Mouse (Mus musculus): ENCODE data around the gene Actr10. TPM values are rescaled to one million over a fixed set of nuclear protein-coding genes. Genes with fewer than 3 reads are reported as not detected.

Actr10 gene
- polyA plus RNA-seq, 1 experiment = 82.0 TPM

- no peak for TF ChIP-seq POLR2A (IDR thresholded peaks at IDR 0.05; ENCODE audit: extremely low read depth, insufficient read depth, low read length)
- TF ChIP-seq CTCF (IDR thresholded peaks at IDR 0.05; ENCODE audit: extremely low read depth, insufficient read depth, low read length) = no peak
- no peak overlapping the region for H3K27ac ChIP-seq (ENCODE audit: insufficient read depth, low read length)
- peaks cover 2% of the 10 kb centered on the region; the same call in 1 of the 2 replicates for H3K4me1 ChIP-seq (ENCODE audit: control insufficient read depth, insufficient read depth, low read length)
- H3K4me3 ChIP-seq (ENCODE audit: insufficient read depth, low read length) = no peak overlapping the region
Observed at GRCm38 (mm10) chr12:71003760-71004426, 66.2 kb downstream of the Actr10 start.

- no peak for TF ChIP-seq POLR2A (IDR thresholded peaks at IDR 0.05; ENCODE audit: extremely low read depth, insufficient read depth, low read length)
- TF ChIP-seq CTCF (IDR thresholded peaks at IDR 0.05; ENCODE audit: extremely low read depth, insufficient read depth, low read length) = no peak
- Histone ChIP-seq H3K27ac (ENCODE audit: insufficient read depth, low read length) (no peak overlapping the region), H3K4me1 (ENCODE audit: control insufficient read depth, insufficient read depth, low read length) (no peaks in the 10 kb centered on the region), H3K4me3 (ENCODE audit: insufficient read depth, low read length) (no peak overlapping the region)
Observed at GRCm38 (mm10) chr12:71006141-71006540, 68.5 kb downstream of the Actr10 start.

- Histone ChIP-seq H3K4me1 (ENCODE audit: control insufficient read depth, insufficient read depth, low read length) (no peaks in the 10 kb centered on the region; the same call in 1 of the 2 replicates), H3K4me3 (ENCODE audit: insufficient read depth, low read length) (no peak overlapping the region), H3K27ac (ENCODE audit: insufficient read depth, low read length) (no peak overlapping the region)
- TF ChIP-seq POLR2A (IDR thresholded peaks at IDR 0.05; ENCODE audit: extremely low read depth, insufficient read depth, low read length) = no peak
- no peak for TF ChIP-seq CTCF (IDR thresholded peaks at IDR 0.05; ENCODE audit: extremely low read depth, insufficient read depth, low read length)
Observed at GRCm38 (mm10) chr12:71006901-71007300, 69.2 kb downstream of the Actr10 start.

- Histone ChIP-seq H3K4me1 (ENCODE audit: control insufficient read depth, insufficient read depth, low read length) (peaks cover 2% of the 10 kb centered on the region; the same call in 1 of the 2 replicates), H3K4me3 (ENCODE audit: insufficient read depth, low read length) (no peak overlapping the region), H3K27ac (ENCODE audit: insufficient read depth, low read length) (no peak overlapping the region)
- TF ChIP-seq CTCF (IDR thresholded peaks at IDR 0.05; ENCODE audit: extremely low read depth, insufficient read depth, low read length) (no peak), POLR2A (IDR thresholded peaks at IDR 0.05; ENCODE audit: extremely low read depth, insufficient read depth, low read length) (no peak)
Observed at GRCm38 (mm10) chr12:71009769-71010168, 72.1 kb downstream of the Actr10 start.

Other genes starting within 250 kb of the Actr10 start
- gene Frmd6, start 112.3 kb upstream of the Actr10 start, polyA plus RNA-seq (2012; rRNA removed) = 27.6 and 29.9 TPM in 2 replicates
- 175 and 184 TPM in 2 replicates for gene Psma3, start 36.8 kb downstream of the Actr10 start, polyA plus RNA-seq (2012; rRNA removed)
- gene Arid4a, start 78.1 kb downstream of the Actr10 start, polyA plus RNA-seq (2012; rRNA removed) = 17.8 and 18.4 TPM in 2 replicates
- not detected in 2 replicates for gene Tomm20l, start 173.6 kb downstream of the Actr10 start, polyA plus RNA-seq (2012; rRNA removed)
- 78.9 and 85.0 TPM in 2 replicates for gene Timm9, start 198.8 kb downstream of the Actr10 start, polyA plus RNA-seq (2012; rRNA removed)
- 5.3 and 5.5 TPM in 2 replicates for gene 2700049A03Rik, start 199.0 kb downstream of the Actr10 start, polyA plus RNA-seq (2012; rRNA removed)

All from cortical plate, adult 2 months (tissue).